Mouse (Mus musculus) adrenal gland, adult 8-10 months (tissue): ENCODE measurements at regions not wholly inside any gene's neighbourhood (a gene's known extent, or its start where the extent isn't known, plus 50 kb on each side); places are given as distances from the start of the nearest gene placed in this dataset.

ENCODE experiments used
- DNase-seq: peaks from one replicate; pipeline ENCODE4 v3.0.0; 2022

- DNase-seq, result no peak
Measured at GRCm38 (mm10) chr10:61034056-61034455, 55.1 kb upstream of the Pcbd1 start.

DNA sequence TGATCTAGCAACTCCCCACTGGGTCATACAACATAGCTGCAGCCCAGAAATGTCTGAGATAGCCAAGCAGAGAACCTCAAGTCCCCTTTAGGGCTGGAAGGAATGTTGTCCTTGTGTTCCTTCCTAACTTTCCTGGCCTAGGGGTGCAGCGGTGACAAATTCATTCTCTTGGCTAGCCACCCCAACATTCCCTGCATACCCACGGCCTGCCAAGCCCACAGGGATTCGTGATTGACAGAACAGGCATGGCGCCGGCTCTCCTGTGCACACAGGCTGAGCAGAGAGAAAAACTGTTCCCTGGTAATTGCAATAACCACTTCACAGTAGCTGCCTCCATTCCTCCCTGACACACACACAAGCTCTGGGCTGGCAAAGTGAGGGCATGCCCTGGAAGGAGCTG lies 60.5 kb upstream of the Pcbd1 start:
- no peak for DNase-seq

- no peak for DNase-seq
Measured at GRCm38 (mm10) chr10:61027215-61027614, 61.9 kb upstream of the Pcbd1 start.

- DNase-seq, result no peak
Measured at GRCm38 (mm10) chr10:61025061-61025460, 64.1 kb upstream of the Pcbd1 start.

DNA sequence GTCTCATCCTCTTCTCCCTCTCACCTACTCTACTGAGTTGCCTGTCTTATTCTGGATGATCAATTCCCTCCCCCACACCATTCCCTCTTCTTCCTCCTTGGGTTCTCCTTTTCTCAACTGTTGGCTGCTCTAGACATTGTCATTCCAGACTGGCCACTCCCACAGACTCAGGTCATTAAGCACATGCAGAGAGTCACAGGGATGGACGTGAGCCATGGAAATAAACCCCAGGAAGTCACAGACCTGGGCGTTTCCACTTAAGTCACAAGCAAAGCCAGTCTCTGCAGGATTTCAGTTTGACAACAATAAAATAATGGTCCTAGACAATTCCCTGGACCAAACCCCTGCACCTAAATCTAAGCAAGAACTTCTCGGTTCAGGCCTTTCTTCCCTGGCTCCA lies 65.0 kb upstream of the Pcbd1 start:
- no peak for DNase-seq

- DNase-seq, result no peak
Measured at GRCm38 (mm10) chr10:61023431-61023830, 65.7 kb upstream of the Pcbd1 start.

- DNase-seq, result no peak
Measured at GRCm38 (mm10) chr10:61019566-61019965, 69.6 kb upstream of the Pcbd1 start.

DNA sequence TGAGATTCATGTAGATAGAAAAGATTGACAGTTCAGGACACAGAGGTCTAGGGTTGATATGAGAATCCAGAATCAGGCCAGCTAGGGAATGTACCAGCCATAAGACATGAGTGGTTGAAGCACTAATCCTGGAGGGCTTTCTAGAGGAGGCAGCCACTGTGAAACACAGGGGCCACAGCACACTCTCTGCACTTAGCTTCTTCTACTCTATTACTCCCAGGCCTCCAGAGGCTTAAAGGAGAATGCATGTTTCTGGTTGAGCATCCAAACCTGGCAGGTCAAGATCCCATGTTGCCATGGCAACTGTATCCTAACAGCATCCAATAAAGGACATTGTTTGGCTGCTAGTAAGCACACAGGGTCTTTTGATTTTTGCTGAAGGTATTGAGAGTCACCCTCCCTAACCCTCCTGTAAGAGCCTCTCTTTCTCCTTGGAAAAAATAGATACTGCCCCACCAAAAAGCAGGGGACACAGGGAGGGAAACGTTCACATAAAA lies 76.9 kb upstream of the Pcbd1 start:
- no peak for DNase-seq

DNA sequence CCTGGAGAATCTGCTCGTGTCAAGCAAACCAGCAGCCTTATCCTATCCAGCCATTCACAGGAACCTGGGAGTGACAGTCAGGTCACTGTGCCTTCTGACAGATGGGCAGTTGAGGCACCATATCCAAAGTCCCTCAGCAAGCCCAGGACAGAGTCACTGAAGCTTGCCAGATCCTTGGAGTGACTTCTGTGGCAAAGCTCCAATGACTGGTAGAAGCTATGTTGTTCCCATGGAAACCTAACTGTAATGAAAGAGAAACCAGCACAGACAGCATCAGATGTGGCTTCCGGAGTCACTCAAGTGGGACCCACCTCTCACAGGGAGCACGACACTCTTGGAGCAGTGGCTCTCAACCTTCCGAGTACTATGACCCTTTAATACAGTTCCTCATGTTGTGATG lies 78.4 kb upstream of the Pcbd1 start:
- no peak for DNase-seq

GRCm38 (mm10) chr10:61007403-61007802 lies 81.7 kb upstream of the Pcbd1 start:
- no peak for DNase-seq

DNA sequence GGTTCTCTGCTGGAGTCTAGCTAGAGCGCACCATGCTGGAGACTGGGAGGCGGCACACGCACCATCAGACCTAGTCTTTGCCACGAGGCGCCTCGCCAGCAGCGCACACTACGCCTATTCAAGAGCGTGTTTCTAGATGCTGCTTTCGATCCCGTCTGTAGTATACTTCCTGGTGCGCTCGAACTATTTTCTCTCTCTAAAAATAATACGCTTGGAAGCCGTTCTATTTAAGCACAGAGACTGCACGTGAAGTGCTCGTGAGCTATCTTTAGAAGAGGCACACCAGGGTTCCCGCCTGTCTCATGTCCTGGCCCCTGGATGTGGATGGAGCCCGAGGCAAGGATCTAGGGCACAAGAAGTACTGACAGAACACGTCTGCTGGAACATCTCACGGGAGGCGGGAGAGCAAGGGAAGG lies 87.4 kb upstream of the Pcbd1 start:
- no peak for DNase-seq

GRCm38 (mm10) chr10:60997393-60997792 lies 91.7 kb upstream of the Pcbd1 start:
- no peak for DNase-seq

- DNase-seq, result no peak
Measured at GRCm38 (mm10) chr10:60995908-60996640, 93.1 kb upstream of the Pcbd1 start.

- peak; percentile 47 for DNase-seq
Measured at GRCm38 (mm10) chr10:60985109-60985576, 104.0 kb upstream of the Pcbd1 start.

GRCm38 (mm10) chr10:60981770-60982169 lies 107.4 kb upstream of the Pcbd1 start:
- no peak for DNase-seq

DNA sequence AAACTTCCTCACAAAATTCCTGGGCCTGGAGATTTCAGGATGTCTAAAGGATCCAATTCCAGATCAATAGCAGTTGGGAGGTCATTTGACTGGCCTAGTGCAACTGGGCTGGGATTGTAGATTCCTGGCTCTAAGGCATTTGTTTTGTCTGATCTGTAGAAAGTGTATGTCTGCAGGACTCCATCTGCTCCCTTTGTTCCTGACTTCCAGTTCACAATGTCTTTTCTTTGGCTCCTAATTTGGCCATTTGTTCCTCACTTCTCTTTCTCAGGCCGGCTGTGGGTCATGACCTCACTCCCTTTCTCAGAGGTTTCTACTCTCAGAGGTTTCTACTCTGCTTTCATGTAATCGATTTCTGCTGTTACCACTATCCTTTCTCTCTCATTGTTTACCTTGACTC lies 115.5 kb upstream of the Pcbd1 start:
- no peak for DNase-seq

DNA sequence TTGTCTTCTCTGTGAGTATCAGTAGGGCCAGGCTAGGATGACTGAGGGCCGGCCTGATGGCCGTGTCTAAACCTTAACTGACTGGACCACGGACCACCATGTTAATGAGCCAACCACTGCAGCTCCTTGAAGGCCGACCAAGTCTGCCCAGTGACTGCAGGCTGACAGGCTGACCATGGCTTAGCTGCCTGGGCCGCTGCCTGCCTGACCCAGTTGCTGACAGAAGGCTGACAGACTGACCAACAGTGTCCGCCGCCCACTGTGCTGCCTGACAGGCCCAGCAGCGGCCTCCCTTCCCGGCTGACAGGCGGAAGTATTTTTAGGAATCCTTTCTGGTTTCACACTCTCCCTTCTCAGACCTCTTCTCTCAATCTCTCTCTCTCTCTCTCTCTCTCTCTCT lies 124.3 kb upstream of the Pcbd1 start:
- DNase-seq, result no peak

DNA sequence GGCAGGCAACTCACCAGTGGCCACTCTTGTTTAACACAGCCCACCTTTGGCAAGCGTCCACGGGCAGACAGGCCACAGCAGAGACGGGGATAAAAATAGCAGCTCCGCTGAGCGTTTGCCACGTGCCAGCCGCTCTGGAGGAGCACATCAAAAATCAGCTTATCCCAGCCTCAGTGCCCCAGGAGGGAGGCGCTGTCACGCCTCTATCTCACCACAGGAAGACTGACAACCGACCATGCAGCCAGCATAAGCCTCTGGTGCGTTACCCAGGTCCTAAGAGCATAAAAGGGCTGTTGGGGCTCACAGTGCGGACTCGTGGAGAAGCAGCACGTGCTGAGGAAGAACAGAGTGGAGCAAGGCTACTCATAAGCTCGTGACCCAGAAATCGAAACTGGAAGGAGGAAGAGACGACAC lies 126.4 kb upstream of the Unc5b start:
- DNase-seq, result no peak

- no peak for DNase-seq
Measured at GRCm38 (mm10) chr10:60955467-60955866, 124.1 kb upstream of the Unc5b start.

DNA sequence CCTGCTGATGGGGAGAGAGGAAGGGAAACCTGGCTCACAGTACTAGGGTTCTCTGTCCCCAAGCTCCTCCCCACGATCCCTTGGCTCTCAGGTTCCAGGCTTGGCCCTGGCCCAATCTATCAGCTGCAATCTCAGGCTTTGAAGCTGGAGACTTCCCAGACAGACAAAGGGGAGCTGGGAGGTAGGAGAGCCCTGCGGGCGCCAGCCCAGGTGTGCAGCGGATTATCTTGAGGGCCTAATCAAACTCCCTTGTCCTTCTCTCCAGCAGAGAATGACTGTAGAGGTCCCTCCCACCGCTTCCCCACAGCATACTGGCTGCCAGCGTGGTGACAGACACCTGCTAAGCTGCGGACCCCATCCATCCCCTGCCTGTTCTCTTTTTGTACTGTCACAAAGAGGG lies 121.1 kb upstream of the Unc5b start:
- DNase-seq, result no peak

DNA sequence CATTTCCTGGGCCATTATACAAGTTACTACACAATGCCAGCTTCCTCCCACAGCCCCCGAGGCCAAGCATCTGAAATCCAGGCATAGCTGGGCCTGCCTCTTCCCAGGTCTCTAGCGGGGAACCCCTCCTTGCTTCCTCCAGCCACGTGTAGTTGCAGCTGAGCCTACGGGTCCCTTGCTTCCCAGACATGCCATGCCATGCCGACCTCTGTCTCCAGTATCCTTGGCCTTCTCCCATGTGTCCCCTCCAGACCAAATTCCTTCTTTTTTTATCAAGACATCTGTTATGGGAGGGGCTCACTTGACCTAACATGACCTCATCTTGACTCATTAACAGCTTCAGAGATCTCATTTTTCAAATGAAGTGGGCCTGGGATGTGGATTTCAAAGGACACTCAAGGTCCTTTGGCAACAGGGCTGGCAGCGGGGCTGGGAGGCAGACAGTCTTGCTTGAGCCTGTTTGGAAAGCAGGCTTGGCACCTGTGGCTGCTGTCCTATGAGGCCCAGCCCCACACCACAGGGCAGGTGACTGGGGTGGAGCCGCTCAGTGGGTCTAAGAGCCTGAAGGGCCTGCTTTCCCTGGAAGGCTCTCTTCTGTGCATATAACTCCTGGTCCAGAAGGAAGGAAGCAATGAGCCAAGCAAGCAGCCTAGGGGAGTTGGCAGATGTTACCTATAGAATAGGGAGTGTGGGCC lies 117.7 kb upstream of the Unc5b start:
- DNase-seq, result no peak

DNA sequence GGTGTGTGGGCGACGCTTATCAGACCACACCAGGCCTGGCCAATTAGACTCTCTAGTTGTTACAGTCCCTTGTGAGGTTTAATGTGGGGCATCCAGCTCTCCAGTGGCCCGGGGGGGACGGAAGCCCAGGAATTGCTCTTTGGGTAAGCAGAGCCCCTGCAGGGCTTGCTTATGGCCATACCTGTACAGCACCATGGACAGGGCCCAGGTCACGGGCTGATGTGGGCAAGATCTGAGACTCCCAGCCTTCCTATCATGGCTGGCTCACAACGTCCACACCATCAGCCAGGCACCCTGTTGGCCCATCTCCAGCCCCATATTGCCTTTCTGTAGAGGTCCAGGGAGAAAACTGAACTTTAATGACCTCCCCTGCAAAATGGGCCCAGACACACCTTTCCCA lies 111.7 kb upstream of the Unc5b start:
- no peak for DNase-seq

- DNase-seq, result no peak
Measured at GRCm38 (mm10) chr10:60938749-60939148, 107.4 kb upstream of the Unc5b start.

- no peak for DNase-seq
Measured at GRCm38 (mm10) chr10:60937517-60937866, 106.1 kb upstream of the Unc5b start.
